Mouse (Mus musculus) kidney, embryonic 15.5 days (tissue): ENCODE measurements around the gene Hoxb4. TPM values are rescaled to one million over a fixed set of nuclear protein-coding genes. Genes with fewer than 3 reads are reported as not detected.

Experiments used
- ATAC-seq: fragments of 200-750 bp; cut with Nextera tagmentation; replicated peaks from 2 replicates; pipeline ENCODE4 v1.8.0; 2017; ENCODE audit warnings: moderate TSS enrichment; ENCODE audit not compliant: low FRiP score
- H3K27ac ChIP-seq: fragments of 300-500 bp; sonication (generic); 2 replicates; pipeline ENCODE4 v1.5.1; 2015; ENCODE audit warnings: mild to moderate bottlenecking, inconsistent platforms
- H3K27me3 ChIP-seq: fragments of 300-500 bp; sonication (generic); 2 replicates; pipeline ENCODE4 v1.6.1; 2015; ENCODE audit warnings: inconsistent platforms
- H3K36me3 ChIP-seq: fragments of 300-500 bp; sonication (generic); 2 replicates; pipeline ENCODE4 v1.6.1; 2015; ENCODE audit warnings: inconsistent platforms
- H3K4me1 ChIP-seq: fragments of 300-500 bp; sonication (generic); 2 replicates; pipeline ENCODE4 v1.6.1; 2015; ENCODE audit warnings: inconsistent platforms
- H3K4me2 ChIP-seq: fragments of 300-500 bp; sonication (generic); 2 replicates; pipeline ENCODE4 v1.6.1; 2015; ENCODE audit warnings: moderate library complexity, mild to moderate bottlenecking, inconsistent platforms
- H3K4me3 ChIP-seq: fragments of 300-500 bp; sonication (generic); replicated peaks from 2 replicates; pipeline ENCODE4 v1.5.1; 2015; ENCODE audit warnings: mild to moderate bottlenecking, inconsistent platforms
- H3K9ac ChIP-seq: fragments of 300-500 bp; sonication (generic); 2 replicates; pipeline ENCODE4 v1.6.1; 2015; ENCODE audit warnings: mild to moderate bottlenecking, inconsistent platforms
- H3K9me3 ChIP-seq: fragments of 300-500 bp; sonication (generic); replicated peaks from 2 replicates; pipeline ENCODE4 v1.6.1; 2016; ENCODE audit warnings: inconsistent platforms
- WGBS: fragments of 180-500 bp; shearing (Covaris S2); methylation state at CpG from one replicate; pipeline ENCODE4 v1.1.7; 2015; ENCODE audit warnings: mixed read lengths; 5-methylcytosine and 5-hydroxymethylcytosine counted together
- polyA plus RNA-seq: library from polyadenylated mRNA; unstranded; fragments of >200 nt; fragmentation: Nextera tagmentation; extraction: Ambion mirVana; gene quantifications from 2 replicates; pipeline ENCODE4 v1.2.1, GENCODE M21; 2015

The Hoxb4 gene
- polyA plus RNA-seq, 1 experiment from 2014 or later: 7.1 TPM

GRCm38 (mm10) chr11:96350791-96351190 lies 32.7 kb downstream of the Hoxb4 start:
- Histone ChIP-seq H3K4me3 (peak overlapping the region; percentile 68; the same call in 1 of the 2 replicates), H3K4me2 (peak overlapping the region; percentile 81), H3K36me3 (peaks cover 11% of the 10 kb centered on the region), H3K4me1 (peaks cover 68% of the 10 kb centered on the region), H3K27me3 (no peaks in the 10 kb centered on the region), H3K27ac (peak overlapping the region; percentile 99), H3K9ac (peak overlapping the region; percentile 94), H3K9me3 (no peaks in the 10 kb centered on the region)
- 32% methylated on average over 2 of the region's 2 CpGs for WGBS
- ATAC-seq: no peak

DNA sequence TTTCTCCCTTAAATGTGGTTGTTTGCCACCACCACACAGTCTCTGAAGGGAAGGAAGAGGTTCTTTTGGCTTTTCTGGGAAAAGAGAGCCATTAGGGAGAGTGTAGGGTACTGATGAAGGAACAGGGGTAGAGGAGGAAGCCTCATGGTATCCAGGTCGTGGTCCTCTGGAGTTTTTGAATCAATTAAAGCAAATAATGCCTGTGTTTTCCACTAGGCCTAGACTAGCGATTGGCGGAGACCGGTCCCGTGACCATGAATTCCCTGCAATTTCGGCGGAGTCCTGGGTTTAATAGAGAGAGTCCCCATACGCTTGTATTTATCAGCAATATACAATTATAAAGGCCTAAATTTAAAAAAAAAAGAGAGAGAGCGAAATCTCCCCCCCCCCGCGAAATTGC lies 33.2 kb downstream of the Hoxb4 start:
- WGBS: 5% methylated on average over 11 of the region's 11 CpGs
- Histone ChIP-seq H3K4me1 (peaks cover 68% of the 10 kb centered on the region), H3K27me3 (no peaks in the 10 kb centered on the region), H3K9ac (peak overlapping the region; percentile 94), H3K36me3 (peaks cover 6% of the 10 kb centered on the region; the same call in 1 of the 2 replicates), H3K9me3 (no peaks in the 10 kb centered on the region), H3K4me3 (peak overlapping the region; percentile 68), H3K4me2 (peak overlapping the region; percentile 81), H3K27ac (peak overlapping the region; percentile 99)
- ATAC-seq: no peak

- peak overlapping the region; percentile 81 for H3K4me2 ChIP-seq
- peak overlapping the region; percentile 68 for H3K4me3 ChIP-seq
- peak; percentile 31 for ATAC-seq
- peaks cover under 1% of the 10 kb centered on the region; the same call in 1 of the 2 replicates for H3K36me3 ChIP-seq
- H3K4me1 ChIP-seq: peaks cover 63% of the 10 kb centered on the region
- peak overlapping the region; percentile 99 for H3K27ac ChIP-seq
- H3K9ac ChIP-seq: peak overlapping the region; percentile 94
- no peaks in the 10 kb centered on the region for H3K27me3 ChIP-seq
- no peaks in the 10 kb centered on the region for H3K9me3 ChIP-seq
- 1% methylated on average over 21 of the region's 22 CpGs for WGBS
Measured at GRCm38 (mm10) chr11:96351831-96352230, 33.8 kb downstream of the Hoxb4 start.

GRCm38 (mm10) chr11:96352691-96353521 lies 34.8 kb downstream of the Hoxb4 start:
- peak overlapping the region; percentile 81 for H3K4me2 ChIP-seq
- no peaks in the 10 kb centered on the region for H3K36me3 ChIP-seq
- under 1% methylated on average over 75 of the region's 75 CpGs for WGBS
- peak overlapping the region; percentile 94 for H3K9ac ChIP-seq
- H3K27me3 ChIP-seq: no peaks in the 10 kb centered on the region
- no peaks in the 10 kb centered on the region for H3K9me3 ChIP-seq
- H3K27ac ChIP-seq: peak overlapping the region; percentile 99
- no peak for ATAC-seq
- peak overlapping the region; percentile 68 for H3K4me3 ChIP-seq
- H3K4me1 ChIP-seq: peaks cover 56% of the 10 kb centered on the region

DNA sequence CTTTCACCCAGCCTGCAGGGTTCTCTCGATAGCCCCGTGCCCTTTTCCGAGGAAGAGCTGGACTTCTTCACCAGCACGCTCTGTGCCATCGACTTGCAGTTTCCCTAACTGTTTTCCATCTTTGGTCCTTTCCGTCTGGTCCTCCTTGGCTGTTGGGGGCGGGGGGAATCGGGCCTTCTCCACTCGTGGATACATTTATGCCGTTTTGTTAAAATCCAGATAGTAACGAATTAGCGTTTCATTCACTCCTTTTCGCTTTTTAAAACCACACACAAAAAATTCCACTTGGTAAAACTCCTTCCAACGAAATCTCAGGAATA lies 35.4 kb downstream of the Hoxb4 start:
- Histone ChIP-seq H3K36me3 (no peaks in the 10 kb centered on the region), H3K27ac (peak overlapping the region; percentile 99), H3K27me3 (no peaks in the 10 kb centered on the region), H3K9me3 (no peaks in the 10 kb centered on the region), H3K4me1 (peaks cover 50% of the 10 kb centered on the region), H3K9ac (peak overlapping the region; percentile 94), H3K4me2 (peak overlapping the region; percentile 81), H3K4me3 (peak overlapping the region; percentile 68)
- ATAC-seq: no peak
- 2% methylated on average over 14 of the region's 14 CpGs for WGBS

- Histone ChIP-seq H3K27me3 (no peaks in the 10 kb centered on the region), H3K4me1 (peaks cover 46% of the 10 kb centered on the region), H3K9me3 (no peaks in the 10 kb centered on the region), H3K4me2 (peak overlapping the region; percentile 81), H3K36me3 (no peaks in the 10 kb centered on the region), H3K4me3 (peak overlapping the region; percentile 68), H3K9ac (peak overlapping the region; percentile 94), H3K27ac (peak overlapping the region; percentile 96)
- 7% methylated on average over 8 of the region's 8 CpGs for WGBS
- no peak for ATAC-seq
Measured at GRCm38 (mm10) chr11:96353939-96354338, 35.9 kb downstream of the Hoxb4 start.

- H3K4me2 ChIP-seq: peak overlapping the region; percentile 81
- peak overlapping the region; percentile 96 for H3K27ac ChIP-seq
- peaks cover 41% of the 10 kb centered on the region for H3K4me1 ChIP-seq
- H3K36me3 ChIP-seq: no peaks in the 10 kb centered on the region
- peak overlapping the region; percentile 94 for H3K9ac ChIP-seq
- H3K4me3 ChIP-seq: peak overlapping the region; percentile 68
- no peaks in the 10 kb centered on the region for H3K9me3 ChIP-seq
- under 1% methylated on average over 25 of the region's 25 CpGs for WGBS
- H3K27me3 ChIP-seq: no peaks in the 10 kb centered on the region
- ATAC-seq: no peak
Measured at GRCm38 (mm10) chr11:96354376-96354775, 36.3 kb downstream of the Hoxb4 start.

GRCm38 (mm10) chr11:96354801-96355311 lies 36.8 kb downstream of the Hoxb4 start:
- ATAC-seq: no peak
- Histone ChIP-seq H3K4me2 (peak overlapping the region; percentile 81), H3K27ac (peak overlapping the region; percentile 96), H3K27me3 (no peaks in the 10 kb centered on the region), H3K9me3 (no peaks in the 10 kb centered on the region), H3K4me3 (peak overlapping the region; percentile 68), H3K36me3 (no peaks in the 10 kb centered on the region), H3K4me1 (peaks cover 36% of the 10 kb centered on the region), H3K9ac (peak overlapping the region; percentile 94)
- 6% methylated on average over 9 of the region's 9 CpGs for WGBS

DNA sequence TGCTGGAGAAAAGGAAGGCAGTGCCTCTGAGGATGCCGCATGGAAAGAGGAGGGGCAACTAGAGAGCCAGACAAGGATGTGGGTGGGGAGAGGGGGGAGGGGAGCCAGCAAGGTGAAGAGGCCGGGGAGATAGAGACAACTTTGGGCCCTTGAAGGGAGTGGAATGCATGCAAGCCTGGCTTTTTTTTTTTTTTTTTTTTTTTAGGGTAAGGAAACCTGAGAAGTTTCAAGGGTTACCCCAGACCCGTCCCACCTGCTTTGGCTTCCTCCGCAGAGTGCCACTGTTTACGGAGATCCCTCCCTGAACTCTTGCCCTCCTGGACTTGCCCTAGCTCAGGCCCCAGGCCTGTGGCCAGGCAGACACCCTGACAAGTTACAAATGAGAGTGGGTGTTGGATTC lies 45.7 kb downstream of the Hoxb4 start:
- peak; percentile 80 for ATAC-seq
- Histone ChIP-seq H3K4me2 (no peak overlapping the region), H3K27me3 (peaks cover 37% of the 10 kb centered on the region), H3K36me3 (no peaks in the 10 kb centered on the region), H3K9ac (no peak overlapping the region), H3K4me1 (peaks cover 37% of the 10 kb centered on the region), H3K9me3 (no peaks in the 10 kb centered on the region), H3K4me3 (no peak overlapping the region), H3K27ac (no peak overlapping the region; the same call in 1 of the 2 replicates)
- WGBS: 17% methylated on average over 5 of the region's 5 CpGs

GRCm38 (mm10) chr11:96365441-96366091 lies 47.5 kb downstream of the Hoxb4 start, which contains the start of gene Hoxb1:
Gene Hoxb1 (plus strand): TSS chr11:96365752.
- Histone ChIP-seq H3K4me3 (peak within 1 kb of the TSS; percentile 28), H3K4me1 (peaks cover 49% of the 10 kb centered on the region), H3K27ac (no peak within 1 kb of the TSS), H3K27me3 (peaks cover 49% of the 10 kb centered on the region), H3K36me3 (no peaks in the 10 kb centered on the region), H3K9ac (peak within 1 kb of the TSS; percentile 8; the same call in 1 of the 2 replicates), H3K4me2 (peak within 1 kb of the TSS; percentile 57), H3K9me3 (no peaks in the 10 kb centered on the region)
- WGBS: 12% methylated on average over 26 of the region's 26 CpGs
- ATAC-seq: 0 out of 2 replicates have a peak, but pooled peaks have one; percentile 12

GRCm38 (mm10) chr11:96366092-96367041 lies 48.3 kb downstream of the Hoxb4 start:
- Histone ChIP-seq H3K4me1 (peaks cover 55% of the 10 kb centered on the region), H3K27ac (no peak overlapping the region), H3K9ac (peak overlapping the region; percentile 8; the same call in 1 of the 2 replicates), H3K36me3 (no peaks in the 10 kb centered on the region), H3K4me3 (peak overlapping the region; percentile 28), H3K9me3 (no peaks in the 10 kb centered on the region), H3K4me2 (peak overlapping the region; percentile 57), H3K27me3 (peaks cover 53% of the 10 kb centered on the region)
- ATAC-seq: peak; percentile 42
- WGBS: 4% methylated on average over 47 of the region's 47 CpGs
